Mouse (Mus musculus) megakaryocyte, embryonic 14.5 days (primary cell): Measurements from ENCODE around the gene Socs3.

Experiments
- FLI1 ChIP-seq: IDR thresholded peaks from 2 replicates; pipeline ENCODE4 v1.6.1; 2012; ENCODE audit warnings: low read length, inconsistent platforms, mixed read lengths
- GATA1 ChIP-seq: IDR thresholded peaks from 3 replicates; pipeline ENCODE4 v1.6.1; 2012; ENCODE audit warnings: mixed read lengths, low read length, inconsistent platforms, borderline replicate concordance

- TF ChIP-seq FLI1 = no peak
- TF ChIP-seq GATA1 = no peak
These were observed 18.1 kb upstream of the Socs3 start for GRCm38 (mm10) chr11:117987968-117988367.
